Mouse (Mus musculus): ENCODE results near the gene Shisa5. TPM values are rescaled to one million over a fixed set of nuclear protein-coding genes. Genes with fewer than 3 reads are reported as not detected.

Shisa5 gene
- total and polyA plus RNA-seq, 3 experiments = 41.0 to 71.7 TPM; not detected in 1

- peaks cover 6 to 38% of the 10 kb centered on the region in 2 experiments for H3K4me1 ChIP-seq (ENCODE audit: control insufficient read depth in 1 of 2, insufficient read depth in 2 of 2, low read length in 2 of 2)
- TF ChIP-seq MEF2A (IDR thresholded peaks at IDR 0.05; ENCODE audit: extremely low read depth, insufficient replicate concordance, low read depth, low read length, poor library complexity, severe bottlenecking) (no peak), ZMIZ1 (IDR thresholded peaks at IDR 0.05; ENCODE audit: low read depth, low read length) (0 out of 2 replicates have a peak, but pooled peaks have one; percentile 18)
- H3K9me3 ChIP-seq (replicated peaks; ENCODE audit: insufficient read depth, low read length) = no peaks in the 10 kb centered on the region
- peak overlapping the region; percentile 66 to 93 for H3K4me3 ChIP-seq (ENCODE audit: control insufficient read depth in 1 of 2, insufficient read depth in 1 of 2, low read depth in 2 of 2, low read length in 2 of 2)
- no peaks in the 10 kb centered on the region; the same call in 1 of the 2 replicates for H3K79me2 ChIP-seq (ENCODE audit: control insufficient read depth, insufficient read depth, low read length, poor library complexity)
- no peaks in the 10 kb centered on the region for H3K27me3 ChIP-seq (ENCODE audit: control insufficient read depth in 1 of 2, insufficient read depth in 2 of 2, low read length in 2 of 2)
- peaks cover 0 to 20% of the 10 kb centered on the region in 2 experiments; a peak in 2 of 4 replicates for H3K36me3 ChIP-seq (ENCODE audit: control insufficient read depth in 1 of 2, insufficient read depth in 2 of 2, low read length in 2 of 2)
- DNase-seq (ENCODE audit: low read depth, low spot score) = no peak
- H3K27ac ChIP-seq (ENCODE audit: control insufficient read depth, low read depth, low read length) = no peak overlapping the region
- peak overlapping the region; percentile 61 for H3K9ac ChIP-seq (ENCODE audit: control insufficient read depth, low read depth, low read length, poor library complexity, severe bottlenecking)
These were observed 46.3 kb upstream of the Shisa5 start for GRCm38 (mm10) chr9:108992085-108992469.

- no peak for DNase-seq (ENCODE audit: low read depth, low spot score)
- TF ChIP-seq CHD1 (IDR thresholded peaks at IDR 0.05; ENCODE audit: low read depth, low read length) (no peak), TAL1 (IDR thresholded peaks at IDR 0.05; ENCODE audit: low read length) (peak; percentile 19), ELF1 (IDR thresholded peaks at IDR 0.05; ENCODE audit: low read depth, low read length) (no peak), NRF1 (IDR thresholded peaks at IDR 0.05; ENCODE audit: insufficient read depth, low read depth, low read length, poor library complexity, severe bottlenecking) (no peak), HCFC1 (IDR thresholded peaks at IDR 0.05; ENCODE audit: low read depth, low read length) (no peak), ZC3H11A (IDR thresholded peaks at IDR 0.05; ENCODE audit: low read depth, low read length) (no peak)
- H3K4me3 ChIP-seq (ENCODE audit: control insufficient read depth in 1 of 2, insufficient read depth in 1 of 2, low read depth in 2 of 2, low read length in 2 of 2) = no peak overlapping the region
- H3K79me2 ChIP-seq (ENCODE audit: control insufficient read depth, insufficient read depth, low read length, poor library complexity) = no peaks in the 10 kb centered on the region; the same call in 1 of the 2 replicates
- H3K36me3 ChIP-seq (ENCODE audit: control insufficient read depth in 1 of 2, insufficient read depth in 2 of 2, low read length in 2 of 2) = peaks cover 0 to 20% of the 10 kb centered on the region in 2 experiments; a peak in 2 of 4 replicates
- H3K27ac ChIP-seq (ENCODE audit: control insufficient read depth, low read depth, low read length) = no peak overlapping the region
- H3K27me3 ChIP-seq (ENCODE audit: control insufficient read depth in 1 of 2, insufficient read depth in 2 of 2, low read length in 2 of 2) = no peaks in the 10 kb centered on the region
- peaks cover 6 to 36% of the 10 kb centered on the region in 2 experiments for H3K4me1 ChIP-seq (ENCODE audit: control insufficient read depth in 1 of 2, insufficient read depth in 2 of 2, low read length in 2 of 2)
- H3K9ac ChIP-seq (ENCODE audit: control insufficient read depth, low read depth, low read length, poor library complexity, severe bottlenecking) = no peak overlapping the region
- H3K9me3 ChIP-seq (replicated peaks; ENCODE audit: insufficient read depth, low read length) = no peaks in the 10 kb centered on the region
These were observed 45.6 kb upstream of the Shisa5 start for GRCm38 (mm10) chr9:108992620-108993361.

- H3K27me3 ChIP-seq (ENCODE audit: control insufficient read depth in 1 of 2, insufficient read depth in 2 of 2, low read length in 2 of 2) = no peaks in the 10 kb centered on the region
- H3K36me3 ChIP-seq (ENCODE audit: control insufficient read depth in 1 of 2, insufficient read depth in 2 of 2, low read length in 2 of 2) = peaks cover 0 to 22% of the 10 kb centered on the region in 2 experiments; a peak in 2 of 4 replicates
- H3K79me2 ChIP-seq (ENCODE audit: control insufficient read depth, insufficient read depth, low read length, poor library complexity) = no peaks in the 10 kb centered on the region
- peaks cover 8 to 37% of the 10 kb centered on the region in 2 experiments for H3K4me1 ChIP-seq (ENCODE audit: control insufficient read depth in 1 of 2, insufficient read depth in 2 of 2, low read length in 2 of 2)
- H3K4me3 ChIP-seq (ENCODE audit: control insufficient read depth in 1 of 2, insufficient read depth in 1 of 2, low read depth in 2 of 2, low read length in 2 of 2) = no peak overlapping the region
- no peak for DNase-seq (ENCODE audit: low read depth, low spot score)
- H3K9ac ChIP-seq (ENCODE audit: control insufficient read depth, low read depth, low read length, poor library complexity, severe bottlenecking) = no peak overlapping the region
- H3K27ac ChIP-seq (ENCODE audit: control insufficient read depth, low read depth, low read length) = no peak overlapping the region
- no peak for TF ChIP-seq GATA1 (IDR thresholded peaks at IDR 0.05; ENCODE audit: low read depth, low read length)
- TF ChIP-seq JUND (IDR thresholded peaks at IDR 0.05; ENCODE audit: low read depth, low read length) = no peak
- TF ChIP-seq SMC3 (IDR thresholded peaks at IDR 0.05; ENCODE audit: low read depth, low read length) = no peak
- TF ChIP-seq ZKSCAN1 (IDR thresholded peaks at IDR 0.05; ENCODE audit: low read depth, low read length) = no peak
- TF ChIP-seq ETS1 (IDR thresholded peaks at IDR 0.05; ENCODE audit: low read depth, low read length) = no peak
- no peak for TF ChIP-seq TAL1 (IDR thresholded peaks at IDR 0.05; ENCODE audit: low read length)
- TF ChIP-seq ELF1 (IDR thresholded peaks at IDR 0.05; ENCODE audit: low read depth, low read length) = no peak
- no peak for TF ChIP-seq MYC (IDR thresholded peaks at IDR 0.05; ENCODE audit: low read depth, low read length)
- no peak for TF ChIP-seq TBP (IDR thresholded peaks at IDR 0.05; ENCODE audit: low read depth, low read length)
- no peak for TF ChIP-seq POLR2A (IDR thresholded peaks at IDR 0.05; ENCODE audit: control insufficient read depth in 1 of 2, insufficient read depth in 1 of 2, low read depth in 1 of 2, low read length in 2 of 2, poor library complexity in 1 of 2)
- TF ChIP-seq ZMIZ1 (IDR thresholded peaks at IDR 0.05; ENCODE audit: low read depth, low read length) = no peak
- no peak for TF ChIP-seq ZC3H11A (IDR thresholded peaks at IDR 0.05; ENCODE audit: low read depth, low read length)
- TF ChIP-seq MAFK (IDR thresholded peaks at IDR 0.05; ENCODE audit: borderline replicate concordance, low read depth, low read length) = no peak
- TF ChIP-seq UBTF (IDR thresholded peaks at IDR 0.05; ENCODE audit: borderline replicate concordance, insufficient read depth, low read depth, low read length) = no peak
- no peak for TF ChIP-seq POLR2AphosphoS2 (IDR thresholded peaks at IDR 0.05; ENCODE audit: low read length)
- no peak for TF ChIP-seq KAT2A (conservative IDR thresholded peaks at IDR 0.05; ENCODE audit: low read depth, low read length)
- TF ChIP-seq USF2 (IDR thresholded peaks at IDR 0.05; ENCODE audit: borderline replicate concordance in 1 of 2, insufficient read depth in 1 of 2, low read depth in 1 of 2, low read length in 2 of 2) = no peak
- TF ChIP-seq HCFC1 (IDR thresholded peaks at IDR 0.05; ENCODE audit: low read depth, low read length) = no peak
- no peak for TF ChIP-seq GABPA (IDR thresholded peaks at IDR 0.05; ENCODE audit: low read depth, low read length)
- no peak for TF ChIP-seq MYB (IDR thresholded peaks at IDR 0.05; ENCODE audit: low read depth, low read length)
- no peaks in the 10 kb centered on the region for H3K9me3 ChIP-seq (replicated peaks; ENCODE audit: insufficient read depth, low read length)
These were observed 42.0 kb upstream of the Shisa5 start for GRCm38 (mm10) chr9:108996411-108996810.

All from MEL (cell line).